Mouse (Mus musculus) heart, embryonic 16.5 days (tissue): ENCODE results near the gene Phyhd1. TPM values are rescaled to one million over a fixed set of nuclear protein-coding genes. Genes with fewer than 3 reads are reported as not detected.

Source experiments
- ATAC-seq: fragments of 200-750 bp; cut with Nextera tagmentation; replicated peaks from 2 replicates; pipeline ENCODE4 v1.8.0; 2017; ENCODE audit warnings: moderate number of reproducible peaks; ENCODE audit not compliant: insufficient read depth, low FRiP score; ENCODE audit errors: extremely low read depth
- H3K27ac ChIP-seq: fragments of 300-500 bp; sonication (generic); 2 replicates; pipeline ENCODE4 v1.5.1; 2014; ENCODE audit warnings: mild to moderate bottlenecking, low read length, control low read depth, moderate library complexity
- H3K27me3 ChIP-seq: fragments of 300-500 bp; sonication (generic); 2 replicates; pipeline ENCODE4 v1.6.1; 2014; ENCODE audit warnings: low read length, mixed read lengths; ENCODE audit not compliant: control insufficient read depth, insufficient read depth
- H3K36me3 ChIP-seq: fragments of 300-500 bp; sonication (generic); 2 replicates; pipeline ENCODE4 v1.6.1; 2014; ENCODE audit not compliant: control insufficient read depth, insufficient read depth
- H3K4me1 ChIP-seq: fragments of 300-500 bp; sonication (generic); 2 replicates; pipeline ENCODE4 v1.6.1; 2014; ENCODE audit warnings: low read length, mixed read lengths; ENCODE audit not compliant: control insufficient read depth, insufficient read depth
- H3K4me2 ChIP-seq: fragments of 300-500 bp; sonication (generic); 2 replicates; pipeline ENCODE4 v1.6.1; 2014; ENCODE audit warnings: low read depth, mild to moderate bottlenecking, control low read depth, low read length
- H3K4me3 ChIP-seq: fragments of 300-500 bp; sonication (generic); 2 replicates; pipeline ENCODE4 v1.5.1; 2014; ENCODE audit warnings: mild to moderate bottlenecking, control low read depth, low read length
- H3K9ac ChIP-seq: fragments of 300-500 bp; sonication (generic); 2 replicates; pipeline ENCODE4 v1.6.1; 2014; ENCODE audit warnings: low read length, control low read depth
- H3K9me3 ChIP-seq: fragments of 300-500 bp; sonication (generic); replicated peaks from 2 replicates; pipeline ENCODE4 v1.6.1; 2016; ENCODE audit warnings: low read length; ENCODE audit not compliant: control insufficient read depth
- WGBS: fragments of 180-500 bp; shearing (Covaris S2); extraction: QIAGEN DNeasy Blood & Tissue Kit; methylation state at CpG from one replicate; pipeline ENCODE4 v1.1.7; 2014; 5-methylcytosine and 5-hydroxymethylcytosine counted together
- polyA plus RNA-seq: library from polyadenylated mRNA; unstranded; fragments of >200 nt; fragmentation: Nextera tagmentation; extraction: Ambion mirVana; gene quantifications from 2 replicates; pipeline ENCODE4 v1.2.1, GENCODE M21; 2015

The Phyhd1 gene
- 9.4 and 13.1 TPM in 2 replicates for polyA plus RNA-seq

DNA sequence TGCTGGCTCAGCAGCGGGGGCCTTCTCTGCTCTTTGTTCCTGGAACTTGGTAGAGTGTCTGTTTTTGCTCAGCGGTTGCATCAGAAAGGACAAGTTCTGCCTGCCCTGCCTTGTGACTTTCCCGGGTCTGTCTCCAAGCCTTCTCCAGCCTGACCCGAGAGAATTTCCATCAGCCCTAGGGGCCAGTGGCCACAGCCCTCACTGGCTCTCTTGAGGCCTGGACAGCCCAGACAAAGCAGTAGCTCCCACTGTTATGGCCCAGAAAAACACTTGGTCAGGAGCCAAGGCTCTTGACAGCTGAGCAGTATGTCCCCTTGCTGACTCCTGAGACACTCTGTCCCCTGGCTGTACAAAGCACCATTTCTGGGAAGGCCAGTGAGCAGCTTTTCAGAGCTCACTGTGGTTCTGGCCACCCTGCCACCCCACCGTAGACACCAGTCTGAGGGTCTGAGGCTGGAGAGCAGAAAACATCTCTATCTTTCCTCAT, at the start of gene Phyhd1:
TSS of gene Phyhd1 (plus strand) at position 437 of the 487 bp plus-strand sequence.
- Histone ChIP-seq H3K4me1 (peaks cover 55% of the 10 kb centered on the region), H3K4me2 (peak within 1 kb of the TSS; percentile 39), H3K27ac (peak within 1 kb of the TSS; percentile 95), H3K36me3 (peaks cover 24% of the 10 kb centered on the region), H3K27me3 (no peaks in the 10 kb centered on the region), H3K9ac (peak within 1 kb of the TSS; percentile 64), H3K9me3 (no peaks in the 10 kb centered on the region), H3K4me3 (peak within 1 kb of the TSS; percentile 11)
- ATAC-seq = peak; percentile 69
- WGBS = 16% methylated on average over 5 of the region's 5 CpGs

DNA sequence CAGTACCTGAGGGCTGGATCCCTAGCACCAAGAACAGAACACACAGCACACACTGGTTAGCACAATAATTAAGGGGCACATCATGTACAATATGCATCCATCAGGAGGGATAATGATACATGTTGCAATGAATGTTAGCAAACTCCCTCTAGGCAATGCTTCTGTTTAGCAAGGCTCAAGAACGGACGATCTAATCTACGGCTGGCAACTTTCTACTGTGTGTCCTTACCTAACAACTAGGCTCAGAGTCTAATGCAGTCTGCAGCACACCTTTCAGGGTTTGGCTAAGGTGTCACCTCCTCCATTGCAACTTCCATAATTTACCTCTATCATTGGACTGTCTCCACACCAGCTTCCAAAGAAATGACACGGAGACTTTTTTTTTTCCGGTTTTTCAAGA, 49.7 kb upstream of the Phyhd1 start:
- no peak overlapping the region for H3K9ac ChIP-seq
- H3K27me3 ChIP-seq = no peaks in the 10 kb centered on the region
- no peak overlapping the region for H3K4me3 ChIP-seq
- H3K9me3 ChIP-seq = no peaks in the 10 kb centered on the region
- no peaks in the 10 kb centered on the region for H3K4me1 ChIP-seq
- H3K4me2 ChIP-seq = no peak overlapping the region
- no peaks in the 10 kb centered on the region for H3K36me3 ChIP-seq
- ATAC-seq = no peak
- no peak overlapping the region for H3K27ac ChIP-seq
- 86% methylated on average over 5 of the region's 5 CpGs for WGBS

GRCm38 (mm10) chr2:30235593-30235992, 30.4 kb upstream of the Phyhd1 start:
- H3K9ac ChIP-seq = no peak overlapping the region
- H3K36me3 ChIP-seq = no peaks in the 10 kb centered on the region
- H3K9me3 ChIP-seq = 0 out of 2 replicates have a peak, but pooled peaks cover under 1% of the 10 kb centered on the region
- no peaks in the 10 kb centered on the region for H3K27me3 ChIP-seq
- WGBS = 70% methylated on average over 5 of the region's 5 CpGs
- H3K4me3 ChIP-seq = no peak overlapping the region
- H3K4me1 ChIP-seq = peaks cover 28% of the 10 kb centered on the region
- no peak for ATAC-seq
- H3K27ac ChIP-seq = no peak overlapping the region
- H3K4me2 ChIP-seq = no peak overlapping the region

DNA sequence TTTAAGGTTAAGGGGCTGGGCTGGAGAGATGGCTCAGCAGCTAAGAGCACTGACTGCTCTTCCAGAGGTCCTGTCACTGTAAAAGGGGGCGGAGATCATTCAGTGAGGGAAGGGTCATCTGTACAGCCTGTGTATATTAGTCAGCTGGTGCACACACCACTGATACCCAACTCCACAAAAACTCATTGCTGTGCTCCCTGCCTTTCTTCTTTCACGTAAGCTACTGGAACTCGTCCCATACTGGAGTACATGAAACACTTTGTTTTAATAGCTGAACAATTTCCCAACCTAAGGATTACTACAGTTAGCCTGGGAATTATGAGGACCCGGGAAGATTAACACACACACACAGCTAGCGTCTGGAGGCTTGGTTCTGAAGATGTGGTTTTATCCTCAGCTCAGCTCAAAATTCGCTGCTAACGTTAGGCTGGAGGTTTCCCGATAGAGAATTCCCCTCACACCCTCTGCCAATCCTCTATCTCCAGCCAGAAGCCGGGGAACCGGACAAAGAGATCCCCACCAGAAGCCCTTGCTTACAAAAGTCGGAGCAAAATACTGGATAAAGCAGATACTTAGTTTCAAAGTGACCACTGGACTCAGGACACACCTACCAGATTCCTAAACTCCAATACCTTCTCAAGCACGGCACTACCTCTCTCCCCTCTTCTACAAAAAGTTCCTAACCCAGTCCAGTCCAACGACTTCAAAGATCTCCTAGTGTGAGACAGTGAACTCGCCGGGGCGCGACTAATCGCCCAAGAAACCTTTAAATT, 29.4 kb upstream of the Phyhd1 start:
- H3K9ac ChIP-seq = peak overlapping the region; percentile 90
- WGBS = 3% methylated on average over 18 of the region's 18 CpGs
- peak overlapping the region; percentile 91 for H3K27ac ChIP-seq
- peak overlapping the region; percentile 95 for H3K4me3 ChIP-seq
- no peak for ATAC-seq
- no peaks in the 10 kb centered on the region for H3K9me3 ChIP-seq
- peaks cover 4% of the 10 kb centered on the region for H3K36me3 ChIP-seq
- peaks cover 38% of the 10 kb centered on the region for H3K4me1 ChIP-seq
- peak overlapping the region; percentile 83 for H3K4me2 ChIP-seq
- H3K27me3 ChIP-seq = no peaks in the 10 kb centered on the region

DNA sequence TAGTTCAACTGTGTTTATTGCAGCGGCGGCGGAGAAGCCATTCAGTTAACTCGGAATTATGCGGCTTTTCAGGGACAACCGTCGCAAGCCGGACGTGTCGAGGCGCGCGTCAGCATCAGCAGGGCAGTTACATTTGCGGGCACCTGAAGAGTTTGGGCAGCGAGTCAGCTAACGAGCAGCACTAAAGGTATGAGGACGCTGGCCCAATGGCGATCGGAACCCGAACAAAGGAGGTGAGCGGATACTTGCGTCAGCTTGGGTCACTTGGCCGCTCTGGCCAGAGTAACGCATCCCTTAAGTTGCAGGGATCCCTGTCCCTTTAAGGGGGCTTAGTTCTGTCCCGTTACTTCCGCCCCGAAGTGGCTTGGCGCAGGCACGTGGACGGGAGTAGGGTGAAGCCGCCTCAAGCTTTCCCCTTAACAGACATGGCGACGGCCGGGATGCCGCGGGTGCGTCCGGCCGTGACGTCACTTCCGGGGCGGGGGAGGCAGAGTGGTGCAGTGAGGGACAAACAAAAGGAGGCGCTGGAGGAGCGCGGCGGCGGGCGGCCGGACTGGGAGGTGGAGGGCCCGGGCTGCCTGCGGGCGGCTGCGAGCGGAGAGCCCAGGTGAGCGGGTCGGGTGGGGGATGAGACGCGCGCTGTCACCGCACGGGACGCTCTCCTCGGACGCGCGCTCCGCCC, 28.7 kb upstream of the Phyhd1 start, which contains the start of gene Lrrc8a:
TSS of gene Lrrc8a (plus strand) at position 517 of the 682 bp plus-strand sequence.
- under 1% methylated on average over 57 of the region's 67 CpGs for WGBS
- ATAC-seq = peak; percentile 91
- peak within 1 kb of the TSS; percentile 96 for H3K9ac ChIP-seq
- H3K4me2 ChIP-seq = peak within 1 kb of the TSS; percentile 83
- peaks cover 8% of the 10 kb centered on the region for H3K36me3 ChIP-seq
- no peaks in the 10 kb centered on the region for H3K9me3 ChIP-seq
- H3K27ac ChIP-seq = peak within 1 kb of the TSS; percentile 95
- peaks cover 44% of the 10 kb centered on the region for H3K4me1 ChIP-seq
- peak within 1 kb of the TSS; percentile 95 for H3K4me3 ChIP-seq
- H3K27me3 ChIP-seq = no peaks in the 10 kb centered on the region

DNA sequence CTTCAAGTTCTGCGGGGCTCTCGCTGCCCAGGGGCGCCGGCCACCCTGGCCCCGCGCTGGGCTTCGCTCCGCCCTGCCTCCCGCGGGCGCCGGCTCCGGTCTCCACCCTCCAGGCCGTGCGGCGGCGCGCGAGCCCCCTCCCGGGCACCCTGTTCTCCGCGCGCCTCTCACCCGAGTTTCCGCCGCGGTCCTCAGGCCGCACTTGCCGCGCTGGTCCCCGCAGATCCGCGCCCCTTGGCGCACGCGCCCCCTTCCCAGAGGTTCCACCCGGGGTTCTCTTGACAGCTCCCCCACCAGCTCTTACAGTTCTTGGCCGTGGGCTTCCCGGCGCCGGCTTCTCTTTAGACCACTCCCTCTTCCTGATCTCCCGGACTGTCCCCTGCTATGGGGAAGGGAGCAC, 28.1 kb upstream of the Phyhd1 start:
- 0% methylated on average over 38 of the region's 42 CpGs for WGBS
- H3K9ac ChIP-seq = peak overlapping the region; percentile 96
- peaks cover 47% of the 10 kb centered on the region for H3K4me1 ChIP-seq
- H3K27ac ChIP-seq = peak overlapping the region; percentile 95
- peak overlapping the region; percentile 95 for H3K4me3 ChIP-seq
- H3K4me2 ChIP-seq = peak overlapping the region; percentile 83
- peak; percentile 77 for ATAC-seq
- no peaks in the 10 kb centered on the region for H3K27me3 ChIP-seq
- no peaks in the 10 kb centered on the region for H3K9me3 ChIP-seq
- H3K36me3 ChIP-seq = peaks cover 8% of the 10 kb centered on the region

DNA sequence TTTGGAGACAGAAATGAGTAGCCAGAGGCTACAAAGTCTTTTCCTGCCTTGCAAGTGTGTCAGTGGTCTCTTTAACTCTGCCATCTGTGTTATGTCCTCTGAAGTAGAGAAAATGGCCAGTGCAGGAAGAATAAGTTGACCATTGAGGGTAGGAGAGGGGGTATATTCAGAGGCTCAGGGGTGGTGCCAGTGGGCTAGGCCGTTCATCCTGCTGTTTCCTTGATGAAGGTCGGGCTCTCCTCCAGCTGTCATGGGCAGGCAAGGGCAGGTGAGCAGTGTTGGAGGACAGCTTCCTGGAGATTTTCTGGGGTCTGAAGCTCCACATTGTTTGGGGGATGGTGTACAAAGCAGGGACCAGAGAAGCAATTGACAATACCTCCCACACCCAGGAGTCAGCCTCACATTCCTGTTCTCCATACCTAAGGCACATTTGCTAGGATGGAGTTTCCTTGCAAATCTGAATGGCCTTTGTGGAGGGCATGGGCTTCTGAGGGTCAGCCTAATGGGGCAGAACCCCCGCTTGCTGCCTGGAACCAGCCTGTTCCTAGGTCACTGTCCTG, 27.0 kb upstream of the Phyhd1 start:
- H3K27ac ChIP-seq = peak overlapping the region; percentile 95
- no peak for ATAC-seq
- WGBS = 51% methylated on average over 3 of the region's 3 CpGs
- peaks cover 11% of the 10 kb centered on the region for H3K36me3 ChIP-seq
- H3K4me3 ChIP-seq = peak overlapping the region; percentile 95
- H3K9me3 ChIP-seq = no peaks in the 10 kb centered on the region
- H3K4me2 ChIP-seq = peak overlapping the region; percentile 83
- no peaks in the 10 kb centered on the region for H3K27me3 ChIP-seq
- peaks cover 47% of the 10 kb centered on the region for H3K4me1 ChIP-seq
- peak overlapping the region; percentile 96 for H3K9ac ChIP-seq

DNA sequence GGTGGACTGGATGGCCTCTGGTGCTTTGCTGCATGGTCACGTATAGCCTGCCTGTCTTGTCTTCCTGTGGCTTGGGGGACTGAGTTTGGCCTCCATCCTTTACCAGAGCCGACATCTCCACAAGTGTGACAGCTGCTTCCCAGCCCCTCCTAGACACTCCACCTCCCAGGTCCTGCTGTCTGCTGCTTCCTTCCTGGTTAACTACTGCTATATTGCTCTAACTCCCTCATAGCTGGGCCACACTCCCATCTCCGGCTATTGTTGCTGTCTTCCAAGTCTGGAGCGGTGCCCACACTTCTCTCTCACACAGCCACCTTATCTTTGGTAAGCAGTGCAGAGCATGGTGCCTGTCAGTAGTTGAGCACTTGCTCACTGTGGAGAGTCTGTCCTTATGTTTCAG, 26.2 kb upstream of the Phyhd1 start:
- Histone ChIP-seq H3K9ac (peak overlapping the region; percentile 96), H3K4me1 (peaks cover 47% of the 10 kb centered on the region), H3K27ac (peak overlapping the region; percentile 95), H3K36me3 (peaks cover 11% of the 10 kb centered on the region), H3K27me3 (no peaks in the 10 kb centered on the region), H3K9me3 (no peaks in the 10 kb centered on the region), H3K4me2 (peak overlapping the region; percentile 83), H3K4me3 (peak overlapping the region; percentile 95)
- 27% methylated on average over 4 of the region's 4 CpGs for WGBS
- peak; percentile 54 for ATAC-seq
